Mouse (Mus musculus) testis, adult 2 months (tissue): ENCODE measurements at regions not wholly inside any gene's neighbourhood (a gene's known extent, or its start where the extent isn't known, plus 50 kb on each side); places are given as distances from the start of the nearest gene placed in this dataset.

Experiments used
- CTCF ChIP-seq: fragments of 200-500 bp; IDR thresholded peaks from 2 replicates; pipeline ENCODE4 v1.5.1; 2012; ENCODE audit warnings: low read depth, mild to moderate bottlenecking, inconsistent platforms, low read length, moderate library complexity; ENCODE audit not compliant: control insufficient read depth, insufficient read depth, insufficient replicate concordance
- POLR2A ChIP-seq: fragments of 200-500 bp; IDR thresholded peaks from 2 replicates; pipeline ENCODE4 v1.6.1; 2012; ENCODE audit warnings: low read depth, mild to moderate bottlenecking, inconsistent platforms, low read length, moderate library complexity; ENCODE audit not compliant: control insufficient read depth

- TF ChIP-seq POLR2A: no peak
- no peak for TF ChIP-seq CTCF
Measured at GRCm38 (mm10) chr10:111918071-111918507, 54.4 kb upstream of the Krr1 start.
